Mouse (Mus musculus): ENCODE measurements around the gene Tshb. TPM values are rescaled to one million over a fixed set of nuclear protein-coding genes. Genes with fewer than 3 reads are reported as not detected.

Gene Tshb
- total RNA-seq (2021) = not detected

DNA sequence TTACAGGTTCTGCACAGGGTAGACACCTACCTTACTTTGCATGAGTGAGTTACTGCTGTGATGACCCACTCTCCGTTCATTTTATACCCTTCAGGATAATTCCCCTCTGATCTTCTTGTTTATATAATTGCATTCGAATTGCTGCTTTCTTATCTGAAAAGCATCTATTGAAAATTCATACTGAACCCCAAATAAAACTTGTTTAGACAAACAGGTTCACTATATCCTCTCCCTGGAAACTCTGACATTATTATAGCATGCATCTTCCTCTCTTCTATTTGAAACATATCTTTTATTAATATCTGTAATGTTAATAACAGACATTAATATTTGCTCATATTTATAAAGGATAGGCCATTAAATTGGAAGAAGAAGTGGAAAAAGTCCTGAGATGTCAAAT, at the start of gene Tshb:
Tshb (minus strand) TSS at position 101 of the 400 bp plus-strand sequence.
- intact Hi-C loops (cut with DNase I) = no loop called here
- no peak for DNase-seq (ENCODE audit: low spot score)

DNA sequence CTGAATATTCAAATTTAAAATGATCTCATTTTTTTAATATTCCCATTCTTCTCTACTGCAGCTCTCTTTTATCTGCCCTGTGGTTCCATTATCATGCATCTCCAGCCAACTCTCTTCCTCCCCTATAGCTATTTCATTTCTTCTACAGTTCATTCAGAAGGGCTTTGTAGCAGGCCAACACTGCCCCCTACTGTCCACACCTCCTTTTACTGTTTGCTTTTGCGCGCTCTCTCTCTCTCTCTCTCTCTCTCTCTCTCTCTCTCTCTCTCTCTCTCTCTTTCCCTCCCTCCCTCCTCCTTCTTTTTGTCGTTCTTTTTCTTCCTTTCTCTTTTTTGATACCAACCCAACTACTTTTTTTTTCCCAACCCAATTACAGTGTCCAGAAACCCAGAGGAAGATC, 21.4 kb upstream of the Tshb start:
- intact Hi-C loops (cut with DNase I) = loop anchor here (1.0 to 5.0 kb wide), 3 partner anchors 89 to 555 kb away; no protein-coding TSS in a partner anchor
- DNase-seq (ENCODE audit: low spot score) = peak; percentile 16

GRCm38 (mm10) chr3:102787369-102787768, 4.9 kb upstream of the Tshb start:
- DNase-seq (ENCODE audit: low spot score) = no peak
- intact Hi-C loops (cut with DNase I) = no loop called here

DNA sequence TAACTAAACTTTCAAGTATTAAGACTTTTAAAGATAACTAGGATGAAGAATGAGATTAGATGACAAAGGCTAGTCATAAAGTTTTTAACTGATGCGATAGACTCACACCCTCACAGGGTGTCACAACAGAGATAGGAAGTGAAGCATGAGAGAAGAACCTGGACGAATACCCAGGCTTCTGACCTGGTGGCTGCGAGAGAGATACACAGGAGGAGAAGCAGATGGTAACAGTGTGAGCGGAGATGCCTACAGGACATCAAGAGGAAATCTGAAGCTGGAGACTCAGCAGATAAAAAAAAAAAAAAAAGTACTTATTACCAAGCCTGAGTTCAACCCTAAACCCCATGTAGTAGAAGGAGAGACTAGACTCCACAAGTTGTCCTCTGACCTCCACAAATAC, 9.5 kb downstream of the Tshb start:
- intact Hi-C loops (cut with DNase I) = no loop called here
- no peak for DNase-seq (ENCODE audit: low spot score)

DNA sequence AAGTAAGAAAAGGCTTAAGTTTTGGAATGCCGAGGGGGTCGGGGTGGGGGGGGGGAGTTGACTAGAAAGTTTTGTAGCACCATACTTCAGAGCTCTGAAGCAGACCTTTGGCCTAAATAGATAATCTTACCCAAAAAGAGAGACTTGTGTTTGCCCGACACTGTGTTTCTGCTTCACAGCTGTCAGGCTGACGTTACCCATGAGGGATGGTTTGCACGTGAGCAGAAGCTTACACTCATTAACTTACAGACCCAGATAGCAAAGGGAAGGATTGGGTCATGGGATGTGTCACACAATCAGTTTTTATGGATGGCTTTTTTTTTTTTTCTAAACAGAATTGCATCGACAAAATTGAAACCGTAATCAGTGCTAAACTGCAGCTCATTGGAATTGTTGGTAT, 17.7 kb downstream of the Tshb start:
- intact Hi-C loops (cut with DNase I) = loop anchor here (5.0 kb wide), 1 partner anchor 48 kb away; no protein-coding TSS in a partner anchor
- no peak for DNase-seq (ENCODE audit: low spot score)

GRCm38 (mm10) chr3:102763713-102764400, 18.7 kb downstream of the Tshb start:
- peak; percentile 33 for DNase-seq (ENCODE audit: low spot score)
- intact Hi-C loops (cut with DNase I) = loop anchor here (5.0 kb wide), 1 partner anchor 47 kb away; no protein-coding TSS in a partner anchor

DNA sequence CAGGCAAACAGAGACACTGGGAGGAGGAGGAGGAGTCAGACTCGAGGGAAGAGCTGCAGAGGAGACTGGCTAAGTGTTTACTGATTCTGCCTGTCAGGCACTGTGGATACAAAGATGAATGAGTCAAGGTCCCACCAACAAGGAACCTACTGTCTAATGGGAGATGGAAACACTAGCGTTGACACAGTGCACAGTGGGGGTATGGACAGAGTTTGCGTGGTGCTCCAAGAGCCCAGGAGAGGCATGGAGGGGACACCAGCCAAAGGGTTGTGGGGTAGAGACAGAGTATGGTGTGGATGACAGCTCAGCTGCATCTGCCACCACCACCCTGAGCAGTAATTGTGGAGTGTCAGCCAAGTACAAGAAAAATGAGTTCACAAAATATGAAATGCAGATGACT, 20.1 kb downstream of the Tshb start:
- DNase-seq (ENCODE audit: low spot score) = no peak
- intact Hi-C loops (cut with DNase I) = loop anchor here (5.0 kb wide), 1 partner anchor 45 kb away; no protein-coding TSS in a partner anchor

DNA sequence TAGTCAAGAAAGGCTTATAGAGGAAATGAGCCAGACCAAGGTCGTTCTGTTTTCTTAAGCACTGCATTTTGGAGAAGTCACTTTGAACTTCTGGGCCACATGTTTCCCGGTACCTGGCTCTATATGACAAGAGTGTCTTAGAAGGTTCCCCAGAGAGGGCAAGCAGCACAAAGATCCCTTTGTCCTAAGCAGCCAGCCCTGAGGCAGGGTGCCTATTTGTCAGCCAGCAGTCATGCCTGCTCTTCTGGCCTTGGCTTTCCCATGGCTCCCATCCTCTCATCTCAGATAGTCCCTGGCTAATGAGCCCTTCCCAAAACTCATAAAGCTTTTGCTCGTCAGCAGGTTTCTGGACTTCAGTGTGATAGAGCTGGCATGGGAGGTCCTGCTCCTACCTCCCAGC, 22.3 kb downstream of the Tshb start:
- intact Hi-C loops (cut with DNase I) = loop anchor here (5.0 kb wide), 1 partner anchor 43 kb away; no protein-coding TSS in a partner anchor
- DNase-seq (ENCODE audit: low spot score) = no peak

GRCm38 (mm10) chr3:102757019-102757418, 25.5 kb downstream of the Tshb start:
- intact Hi-C loops (cut with DNase I) = no loop called here

GRCm38 (mm10) chr3:102755801-102756200, 26.7 kb downstream of the Tshb start:
- DNase-seq (ENCODE audit: low spot score) = no peak
- intact Hi-C loops (cut with DNase I) = loop anchor here (2.0 kb wide), 1 partner anchor 19 kb away; no protein-coding TSS in a partner anchor

More at GRCm38 (mm10) chr3:102757019-102757418, 25.5 kb downstream of the Tshb start:
- DNase-seq (ENCODE audit: low spot score) = no peak

DNA sequence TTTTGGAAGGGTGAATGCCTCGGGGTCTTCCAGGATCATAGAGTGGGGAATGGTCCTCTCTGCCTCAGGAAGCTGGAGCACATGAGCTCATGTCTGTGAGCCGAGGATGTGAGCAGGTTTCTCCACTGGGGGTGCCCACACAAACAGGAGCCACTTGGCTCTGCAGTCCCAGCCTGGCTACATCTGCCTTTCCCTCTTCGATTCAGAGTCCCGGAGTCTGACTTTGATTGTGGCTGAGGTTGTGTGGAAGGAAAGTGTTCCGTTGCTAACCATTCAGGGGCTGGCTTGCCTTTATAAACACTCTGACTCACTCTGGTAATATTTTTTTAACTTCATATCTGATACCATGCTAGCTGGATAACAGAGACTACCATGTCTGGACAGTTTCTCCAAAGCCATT, 30.1 kb downstream of the Tshb start:
- intact Hi-C loops (cut with DNase I) = no loop called here

GRCm38 (mm10) chr3:102752053-102752452, 30.5 kb downstream of the Tshb start:
- intact Hi-C loops (cut with DNase I) = no loop called here
- DNase-seq (ENCODE audit: low spot score) = no peak

More for the DNA sequence above, 30.1 kb downstream of the Tshb start:
- no peak for DNase-seq (ENCODE audit: low spot score)

GRCm38 (mm10) chr3:102751536-102751935, 31.0 kb downstream of the Tshb start:
- DNase-seq (ENCODE audit: low spot score) = no peak
- intact Hi-C loops (cut with DNase I) = no loop called here

- intact Hi-C loops (cut with DNase I) = no loop called here
- DNase-seq (ENCODE audit: low spot score) = no peak
Observed at GRCm38 (mm10) chr3:102751136-102751535, 31.4 kb downstream of the Tshb start.

GRCm38 (mm10) chr3:102748686-102749085, 33.8 kb downstream of the Tshb start:
- DNase-seq (ENCODE audit: low spot score) = no peak
- intact Hi-C loops (cut with DNase I) = no loop called here

DNA sequence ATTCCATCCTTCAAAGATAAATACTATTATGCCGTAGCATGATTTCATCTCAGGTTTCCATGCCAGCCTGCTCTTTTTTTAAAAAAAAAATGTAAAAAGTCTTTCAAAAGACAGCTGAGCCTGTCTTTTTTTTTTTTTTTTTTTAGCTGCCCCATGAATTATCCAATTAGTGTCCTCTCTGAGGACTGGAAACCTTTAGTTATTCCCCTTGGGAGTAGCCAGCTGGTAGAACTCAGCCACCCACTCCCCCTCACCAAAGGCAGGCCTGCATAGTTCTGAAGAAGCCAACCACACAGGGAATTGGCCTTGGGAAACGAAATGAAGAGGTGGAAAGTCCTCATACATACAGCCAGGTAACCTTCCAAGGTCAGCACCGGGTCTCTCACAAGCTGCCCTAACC, 34.5 kb downstream of the Tshb start:
- intact Hi-C loops (cut with DNase I) = no loop called here
- no peak for DNase-seq (ENCODE audit: low spot score)

DNA sequence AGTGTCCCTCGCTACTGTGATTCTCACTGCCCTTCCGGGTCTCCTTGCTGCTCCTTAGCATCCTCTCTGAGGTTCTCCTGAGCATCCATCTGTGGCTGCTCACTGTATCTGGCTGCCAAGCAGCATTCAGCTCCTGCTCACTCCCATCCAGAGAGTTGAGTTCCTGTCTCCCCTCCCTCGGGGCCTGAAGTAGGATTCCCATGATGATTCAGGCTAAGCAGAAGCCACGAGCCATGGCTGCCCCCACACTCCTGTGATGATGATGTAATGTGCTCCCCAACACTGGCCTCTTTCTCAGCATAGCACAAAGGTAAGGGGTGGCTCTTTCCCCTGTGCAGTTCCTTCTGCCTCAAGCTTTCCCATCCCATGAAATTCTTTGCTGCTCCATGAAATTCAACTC, 36.3 kb downstream of the Tshb start:
- intact Hi-C loops (cut with DNase I) = no loop called here
- DNase-seq (ENCODE audit: low spot score) = no peak

DNA sequence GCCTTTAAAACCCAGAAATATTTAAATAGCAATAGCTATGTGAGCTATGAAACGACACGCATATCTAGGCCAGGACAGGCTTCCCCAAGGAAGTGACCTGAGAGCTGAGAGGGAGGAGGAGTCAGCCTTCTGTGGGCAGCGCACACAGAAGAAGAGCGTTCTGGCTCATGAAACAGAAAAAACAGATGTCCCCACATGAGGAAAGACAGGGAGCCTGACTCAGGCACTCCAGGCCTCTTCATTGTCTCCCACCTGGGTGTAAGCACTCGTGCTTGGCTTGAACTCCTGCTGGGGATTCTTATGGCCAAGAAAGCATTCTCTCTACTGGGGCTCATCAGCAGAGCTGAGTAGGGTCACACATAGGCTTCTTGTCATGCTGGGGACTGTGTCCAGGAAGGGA, 37.9 kb downstream of the Tshb start:
- intact Hi-C loops (cut with DNase I) = no loop called here
- DNase-seq (ENCODE audit: low spot score) = no peak

DNA sequence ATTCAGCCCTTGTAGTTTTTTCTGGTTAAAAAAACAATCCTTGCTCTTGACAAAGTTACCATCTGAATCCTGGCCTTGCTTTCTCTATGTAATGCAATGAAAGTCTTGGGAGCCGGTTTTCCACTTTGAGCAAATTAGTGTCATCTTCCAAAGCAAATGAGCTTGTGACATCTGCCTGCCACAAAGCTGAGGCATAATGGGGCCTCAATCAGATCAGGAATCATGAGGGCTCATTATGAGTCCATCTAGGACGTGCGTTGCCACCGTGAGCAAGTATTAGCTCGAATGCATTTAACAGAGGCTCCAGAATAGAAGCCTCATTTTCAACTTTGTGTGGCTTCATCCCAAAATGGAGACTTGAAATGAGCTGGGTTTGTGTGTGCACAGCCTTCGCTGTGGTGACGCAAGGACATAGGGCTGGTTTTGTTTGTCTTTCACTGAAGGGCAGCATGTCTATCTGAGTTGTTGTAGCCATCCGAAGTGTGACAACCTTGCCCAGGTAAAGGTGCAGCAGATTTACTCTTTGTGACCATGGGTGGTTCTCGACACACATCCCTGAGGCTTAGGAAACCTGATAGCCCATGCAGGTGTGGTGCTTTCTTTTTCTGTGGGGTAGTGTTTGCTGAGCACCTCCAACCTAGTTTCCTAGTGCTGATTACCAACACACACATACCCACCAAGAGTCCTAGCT, 38.6 kb downstream of the Tshb start:
- intact Hi-C loops (cut with DNase I) = no loop called here
- DNase-seq (ENCODE audit: low spot score) = no peak

DNA sequence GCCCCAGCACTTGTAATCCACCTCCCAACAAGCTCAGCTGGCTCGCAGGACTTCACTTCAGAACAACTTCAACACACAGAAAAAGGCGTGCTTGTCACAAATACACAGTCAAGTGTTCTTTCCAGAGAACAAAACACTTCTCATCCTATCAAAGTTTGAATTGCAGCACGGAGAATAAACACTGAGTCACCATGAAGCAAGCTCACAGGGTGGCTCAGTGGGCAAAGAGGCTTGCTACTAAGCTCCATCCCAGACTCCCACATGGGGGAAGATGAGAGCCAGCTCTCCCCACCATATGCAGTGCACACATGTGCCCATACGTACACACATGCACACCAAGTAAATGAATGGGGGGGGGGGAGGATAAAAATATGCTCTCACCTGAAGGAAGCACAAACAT, 39.3 kb downstream of the Tshb start:
- intact Hi-C loops (cut with DNase I) = no loop called here
- no peak for DNase-seq (ENCODE audit: low spot score)

DNA sequence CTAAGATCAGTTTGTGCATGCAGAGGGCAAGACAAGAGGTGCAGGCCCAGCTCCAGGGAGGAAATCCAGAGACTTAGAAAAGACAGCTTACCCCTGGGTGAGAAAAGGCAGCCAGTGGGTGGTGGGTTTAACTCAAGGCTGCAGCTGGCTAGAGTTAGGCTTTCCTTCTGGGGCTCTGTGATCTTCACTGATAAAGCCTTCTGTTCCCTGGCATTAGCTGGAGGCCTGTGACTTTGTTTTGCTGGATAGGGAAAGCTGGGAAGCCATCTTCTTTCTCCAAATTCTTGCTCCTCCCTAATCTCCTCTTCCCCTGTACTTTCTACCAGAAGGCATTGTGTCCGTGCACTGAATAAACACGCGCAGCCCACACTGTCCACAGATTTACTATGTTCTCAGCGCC, 39.8 kb downstream of the Tshb start:
- intact Hi-C loops (cut with DNase I) = no loop called here
- no peak for DNase-seq (ENCODE audit: low spot score)
